Mouse (Mus musculus) forelimb bud, embryonic 11.5 days (tissue): ENCODE data around the gene Smyd3.
A peak's percentile ranks its signal among the peaks of the same experiment; 100 is the strongest.

ENCODE experiments used
- DNase-seq: peaks from one replicate; pipeline ENCODE4 v3.0.0-alpha.2; 2012; ENCODE audit warnings: low read depth, low spot score

Smyd3 gene

GRCm38 (mm10) chr1:179384296-179384695, 133.5 kb downstream of the Smyd3 start:
- no peak for DNase-seq

- no peak for DNase-seq
Observed at GRCm38 (mm10) chr1:179378102-179378501, 139.7 kb downstream of the Smyd3 start.

GRCm38 (mm10) chr1:179374987-179375386, 142.9 kb downstream of the Smyd3 start:
- no peak for DNase-seq

GRCm38 (mm10) chr1:179373911-179374310, 143.9 kb downstream of the Smyd3 start:
- no peak for DNase-seq

- DNase-seq, result no peak
Observed at GRCm38 (mm10) chr1:179371191-179371590, 146.7 kb downstream of the Smyd3 start.

- no peak for DNase-seq
Observed at GRCm38 (mm10) chr1:179368426-179369010, 149.3 kb downstream of the Smyd3 start.

GRCm38 (mm10) chr1:179361481-179362466, 156.1 kb downstream of the Smyd3 start:
- DNase-seq, result peak; percentile 19

GRCm38 (mm10) chr1:179357111-179357510, 160.7 kb downstream of the Smyd3 start:
- no peak for DNase-seq

- no peak for DNase-seq
Observed at GRCm38 (mm10) chr1:179354250-179354649, 163.6 kb downstream of the Smyd3 start.

- DNase-seq, result no peak
Observed at GRCm38 (mm10) chr1:179345318-179345925, 172.4 kb downstream of the Smyd3 start.

GRCm38 (mm10) chr1:179343426-179343825, 174.4 kb downstream of the Smyd3 start:
- no peak for DNase-seq

GRCm38 (mm10) chr1:179341589-179341988, 176.3 kb downstream of the Smyd3 start:
- no peak for DNase-seq

GRCm38 (mm10) chr1:179339066-179339465, 178.8 kb downstream of the Smyd3 start:
- DNase-seq, result no peak

- DNase-seq, result no peak
Observed at GRCm38 (mm10) chr1:179337529-179337928, 180.3 kb downstream of the Smyd3 start.

GRCm38 (mm10) chr1:179326965-179327308, 190.9 kb downstream of the Smyd3 start:
- no peak for DNase-seq

- DNase-seq, result no peak
Observed at GRCm38 (mm10) chr1:179326262-179326964, 191.4 kb downstream of the Smyd3 start.

- no peak for DNase-seq
Observed at GRCm38 (mm10) chr1:179324271-179324670, 193.6 kb downstream of the Smyd3 start.

- DNase-seq, result no peak
Observed at GRCm38 (mm10) chr1:179313618-179314017, 204.2 kb downstream of the Smyd3 start.

- peak; percentile 65 for DNase-seq
Observed at GRCm38 (mm10) chr1:179309487-179309886, 208.4 kb downstream of the Smyd3 start.

GRCm38 (mm10) chr1:179302446-179303230, 215.2 kb downstream of the Smyd3 start:
- DNase-seq, result no peak

- DNase-seq, result peak; percentile 56
Observed at GRCm38 (mm10) chr1:179295626-179296025, 222.2 kb downstream of the Smyd3 start.
